Mouse (Mus musculus): ENCODE measurements around the gene Kctd8.

- TF ChIP-seq EP300 (IDR thresholded peaks at IDR 0.05; ENCODE audit: insufficient read depth, low read depth, low read length) (no peak), POLR2A (IDR thresholded peaks at IDR 0.05; ENCODE audit: insufficient read depth, low read length) (no peak), CTCF (IDR thresholded peaks at IDR 0.05; ENCODE audit: low read depth, low read length) (no peak)
Observed at GRCm38 (mm10) chr5:69338916-69339622, 2.4 kb downstream of the Kctd8 start.
